Mouse (Mus musculus): ENCODE measurements around the gene Lrba.
A peak's percentile ranks its signal among the peaks of the same experiment; 100 is the strongest.

The Lrba gene

GRCm38 (mm10) chr3:86799041-86799440 is 574.6 kb downstream of the Lrba start:
- DNase-seq (ENCODE audit: low spot score), result peak; percentile 90

- no peak for DNase-seq (ENCODE audit: low spot score)
These were observed 576.4 kb downstream of the Lrba start for GRCm38 (mm10) chr3:86800841-86801240.

GRCm38 (mm10) chr3:86802825-86803224 is 578.3 kb downstream of the Lrba start:
- DNase-seq (ENCODE audit: low spot score), result no peak

GRCm38 (mm10) chr3:86804265-86804664 is 579.8 kb downstream of the Lrba start:
- no peak for DNase-seq (ENCODE audit: low spot score)

GRCm38 (mm10) chr3:86806834-86807233 is 582.4 kb downstream of the Lrba start:
- no peak for DNase-seq (ENCODE audit: low spot score)

- DNase-seq (ENCODE audit: low spot score), result peak; percentile 63
These were observed 583.4 kb downstream of the Lrba start for GRCm38 (mm10) chr3:86807750-86808467.

GRCm38 (mm10) chr3:86809199-86809598 is 584.7 kb downstream of the Lrba start:
- no peak for DNase-seq (ENCODE audit: low spot score)

- no peak for DNase-seq (ENCODE audit: low spot score)
These were observed 585.2 kb downstream of the Lrba start for GRCm38 (mm10) chr3:86809646-86810045.

GRCm38 (mm10) chr3:86810908-86811307 is 586.4 kb downstream of the Lrba start:
- DNase-seq (ENCODE audit: low spot score), result no peak

GRCm38 (mm10) chr3:86812689-86813088 is 588.2 kb downstream of the Lrba start:
- peak; percentile 80 for DNase-seq (ENCODE audit: low spot score)

GRCm38 (mm10) chr3:86818001-86818585 is 593.6 kb downstream of the Lrba start:
- DNase-seq (ENCODE audit: low spot score), result no peak

- no peak for DNase-seq (ENCODE audit: low spot score)
These were observed 594.9 kb downstream of the Lrba start for GRCm38 (mm10) chr3:86819372-86819771.

- no peak for DNase-seq (ENCODE audit: low spot score)
These were observed 595.9 kb downstream of the Lrba start for GRCm38 (mm10) chr3:86820344-86820743.

GRCm38 (mm10) chr3:86821383-86821782 is 596.9 kb downstream of the Lrba start:
- no peak for DNase-seq (ENCODE audit: low spot score)

GRCm38 (mm10) chr3:86827506-86827905 is 603.0 kb downstream of the Lrba start:
- no peak for DNase-seq (ENCODE audit: low spot score)

- DNase-seq (ENCODE audit: low spot score), result no peak
These were observed 607.6 kb downstream of the Lrba start for GRCm38 (mm10) chr3:86832115-86832514.
